Mouse (Mus musculus) right cerebral cortex, adult 18-20 months (tissue): ENCODE measurements around the gene Trpm8.

ENCODE experiments used
- DNase-seq: peaks from one replicate; pipeline ENCODE4 v3.0.0; 2022; ENCODE audit warnings: mixed read lengths

Trpm8 gene

GRCm38 (mm10) chr1:88248658-88249057 is 28.8 kb upstream of the Trpm8 start:
- no peak for DNase-seq

GRCm38 (mm10) chr1:88249596-88249995 is 27.9 kb upstream of the Trpm8 start:
- no peak for DNase-seq

GRCm38 (mm10) chr1:88250023-88250422 is 27.4 kb upstream of the Trpm8 start:
- DNase-seq: no peak

- no peak for DNase-seq
Observed at GRCm38 (mm10) chr1:88253106-88253505, 24.4 kb upstream of the Trpm8 start.

GRCm38 (mm10) chr1:88253540-88253939 is 23.9 kb upstream of the Trpm8 start:
- no peak for DNase-seq

GRCm38 (mm10) chr1:88254793-88255465 is 22.5 kb upstream of the Trpm8 start:
- DNase-seq: no peak

- no peak for DNase-seq
Observed at GRCm38 (mm10) chr1:88255466-88255857, 22.0 kb upstream of the Trpm8 start.

- no peak for DNase-seq
Observed at GRCm38 (mm10) chr1:88255989-88256754, 21.3 kb upstream of the Trpm8 start.

GRCm38 (mm10) chr1:88256886-88257663 is 20.4 kb upstream of the Trpm8 start:
- DNase-seq: no peak

GRCm38 (mm10) chr1:88257681-88258080 is 19.8 kb upstream of the Trpm8 start:
- no peak for DNase-seq

GRCm38 (mm10) chr1:88258361-88258760 is 19.1 kb upstream of the Trpm8 start:
- DNase-seq: no peak

GRCm38 (mm10) chr1:88258881-88259642 is 18.4 kb upstream of the Trpm8 start:
- DNase-seq: no peak

- no peak for DNase-seq
Observed at GRCm38 (mm10) chr1:88259643-88260024, 17.8 kb upstream of the Trpm8 start.

GRCm38 (mm10) chr1:88260114-88260513 is 17.3 kb upstream of the Trpm8 start:
- no peak for DNase-seq

- DNase-seq: no peak
Observed at GRCm38 (mm10) chr1:88260604-88261377, 16.7 kb upstream of the Trpm8 start.

- no peak for DNase-seq
Observed at GRCm38 (mm10) chr1:88261706-88262105, 15.8 kb upstream of the Trpm8 start.

- DNase-seq: no peak
Observed at GRCm38 (mm10) chr1:88262255-88262654, 15.2 kb upstream of the Trpm8 start.

- no peak for DNase-seq
Observed at GRCm38 (mm10) chr1:88262961-88263360, 14.5 kb upstream of the Trpm8 start.

- DNase-seq: no peak
Observed at GRCm38 (mm10) chr1:88263778-88264177, 13.7 kb upstream of the Trpm8 start.

- DNase-seq: no peak
Observed at GRCm38 (mm10) chr1:88264237-88264868, 13.1 kb upstream of the Trpm8 start.

GRCm38 (mm10) chr1:88264869-88265240 is 12.6 kb upstream of the Trpm8 start:
- no peak for DNase-seq

GRCm38 (mm10) chr1:88266123-88266522 is 11.3 kb upstream of the Trpm8 start:
- no peak for DNase-seq
